Mouse (Mus musculus) stomach, embryonic 14.5 days (tissue): Measurements from ENCODE around the gene Trak1. TPM values are rescaled to one million over a fixed set of nuclear protein-coding genes. Genes with fewer than 3 reads are reported as not detected.

Experiments used
- ATAC-seq: fragments of 200-750 bp; cut with Nextera tagmentation; 2 replicates; pipeline ENCODE4 v1.8.0; 2017; ENCODE audit warnings: low read depth, moderate TSS enrichment; ENCODE audit not compliant: insufficient number of reproducible peaks, insufficient read depth, low FRiP score
- H3K27ac ChIP-seq: fragments of 300-500 bp; sonication (generic); 2 replicates; pipeline ENCODE4 v1.5.1; 2014; ENCODE audit warnings: mild to moderate bottlenecking, low read length, moderate library complexity, mixed read lengths
- H3K27me3 ChIP-seq: fragments of 300-500 bp; sonication (generic); 2 replicates; pipeline ENCODE4 v1.6.1; 2014; ENCODE audit warnings: low read length, control low read depth, mixed read lengths; ENCODE audit not compliant: control insufficient read depth, insufficient read depth
- H3K36me3 ChIP-seq: fragments of 300-500 bp; sonication (generic); 2 replicates; pipeline ENCODE4 v1.6.1; 2014; ENCODE audit warnings: mild to moderate bottlenecking, control low read depth, low read length, moderate library complexity, mixed read lengths; ENCODE audit not compliant: control insufficient read depth, insufficient read depth
- H3K4me1 ChIP-seq: fragments of 300-500 bp; sonication (generic); 2 replicates; pipeline ENCODE4 v1.6.1; 2014; ENCODE audit warnings: low read length, control low read depth, mixed read lengths; ENCODE audit not compliant: control insufficient read depth, insufficient read depth
- H3K4me2 ChIP-seq: fragments of 300-500 bp; sonication (generic); replicated peaks from 2 replicates; pipeline ENCODE4 v1.6.1; 2014; ENCODE audit warnings: low read depth, low read length, control low read depth
- H3K4me3 ChIP-seq: fragments of 300-500 bp; sonication (generic); 2 replicates; pipeline ENCODE4 v1.5.1; 2014; ENCODE audit warnings: low read depth, low read length, control low read depth
- H3K9ac ChIP-seq: fragments of 300-500 bp; sonication (generic); replicated peaks from 2 replicates; pipeline ENCODE4 v1.6.1; 2014; ENCODE audit warnings: low read depth, mild to moderate bottlenecking, control low read depth, low read length, moderate library complexity, mixed read lengths
- H3K9me3 ChIP-seq: fragments of 300-500 bp; sonication (generic); 2 replicates; pipeline ENCODE4 v1.6.1; 2016; ENCODE audit warnings: low read depth, low read length, control low read depth; ENCODE audit not compliant: control insufficient read depth
- WGBS: fragments of 180-500 bp; shearing (Covaris S2); extraction: QIAGEN DNeasy Blood & Tissue Kit; methylation state at CpG from one replicate; pipeline ENCODE4 v1.1.7; 2014; 5-methylcytosine and 5-hydroxymethylcytosine counted together
- polyA plus RNA-seq: library from polyadenylated mRNA; unstranded; fragments of >200 nt; fragmentation: Nextera tagmentation; extraction: Ambion mirVana; gene quantifications from 2 replicates; pipeline ENCODE4 v1.2.1, GENCODE M21; 2014

Gene Trak1
- polyA plus RNA-seq, 1 experiment from 2014 or later: 18.3 TPM

GRCm38 (mm10) chr9:121285341-121286324 is 11.7 kb upstream of the Trak1 start:
- ATAC-seq: peak; percentile 69; the same call in 1 of the 2 replicates
- Histone ChIP-seq H3K9ac (peak overlapping the region; percentile 22; the same call in 1 of the 2 replicates), H3K4me3 (peak overlapping the region; percentile 41), H3K4me2 (peak overlapping the region; percentile 45), H3K9me3 (peaks cover 6% of the 10 kb centered on the region; the same call in 1 of the 2 replicates), H3K27me3 (no peaks in the 10 kb centered on the region), H3K36me3 (no peaks in the 10 kb centered on the region), H3K4me1 (no peaks in the 10 kb centered on the region), H3K27ac (peak overlapping the region; percentile 33; the same call in 1 of the 2 replicates)
- WGBS: 25% methylated on average over 29 of the region's 29 CpGs

GRCm38 (mm10) chr9:121286325-121286901 is 10.9 kb upstream of the Trak1 start:
- 74% methylated on average over 3 of the region's 3 CpGs for WGBS
- Histone ChIP-seq H3K27me3 (no peaks in the 10 kb centered on the region), H3K4me2 (peak overlapping the region; percentile 45), H3K9me3 (peaks cover 6% of the 10 kb centered on the region; the same call in 1 of the 2 replicates), H3K27ac (peak overlapping the region; percentile 33; the same call in 1 of the 2 replicates), H3K36me3 (no peaks in the 10 kb centered on the region), H3K9ac (no peak overlapping the region), H3K4me1 (no peaks in the 10 kb centered on the region), H3K4me3 (peak overlapping the region; percentile 41)
- ATAC-seq: 0 out of 2 replicates have a peak, but pooled peaks have one; percentile 54

GRCm38 (mm10) chr9:121291275-121291674 is 6.0 kb upstream of the Trak1 start:
- Histone ChIP-seq H3K4me3 (no peak overlapping the region), H3K27me3 (no peaks in the 10 kb centered on the region), H3K9me3 (no peaks in the 10 kb centered on the region), H3K36me3 (no peaks in the 10 kb centered on the region), H3K4me2 (no peak overlapping the region), H3K4me1 (no peaks in the 10 kb centered on the region), H3K9ac (no peak overlapping the region), H3K27ac (no peak overlapping the region)
- ATAC-seq: no peak
- 92% methylated on average over 2 of the region's 2 CpGs for WGBS

- Histone ChIP-seq H3K9me3 (no peaks in the 10 kb centered on the region), H3K4me3 (no peak overlapping the region), H3K4me2 (no peak overlapping the region), H3K36me3 (no peaks in the 10 kb centered on the region), H3K27ac (no peak overlapping the region), H3K4me1 (0 out of 2 replicates have a peak, but pooled peaks cover under 1% of the 10 kb centered on the region), H3K9ac (no peak overlapping the region), H3K27me3 (no peaks in the 10 kb centered on the region)
- WGBS: 85% methylated on average over 7 of the region's 7 CpGs
- ATAC-seq: no peak
Measured at GRCm38 (mm10) chr9:121293187-121293586, 4.1 kb upstream of the Trak1 start.

GRCm38 (mm10) chr9:121295221-121295620 is 2.1 kb upstream of the Trak1 start:
- Histone ChIP-seq H3K27ac (no peak overlapping the region), H3K4me1 (peaks cover 21% of the 10 kb centered on the region), H3K36me3 (no peaks in the 10 kb centered on the region), H3K9me3 (no peaks in the 10 kb centered on the region), H3K4me2 (no peak overlapping the region), H3K4me3 (no peak overlapping the region), H3K27me3 (no peaks in the 10 kb centered on the region), H3K9ac (no peak overlapping the region)
- no peak for ATAC-seq
- 70% methylated on average over 7 of the region's 7 CpGs for whole genome bisulfite sequencing

- Histone ChIP-seq H3K4me1 (peaks cover 29% of the 10 kb centered on the region), H3K9me3 (no peaks in the 10 kb centered on the region), H3K4me2 (peak overlapping the region; percentile 86), H3K27ac (0 out of 2 replicates have a peak overlapping the region, but pooled peaks have one; percentile 21), H3K27me3 (no peaks in the 10 kb centered on the region), H3K4me3 (peak overlapping the region; percentile 90), H3K9ac (peak overlapping the region; percentile 89), H3K36me3 (no peaks in the 10 kb centered on the region)
- no peak for ATAC-seq
- 3% methylated on average over 7 of the region's 7 CpGs for WGBS
Measured at GRCm38 (mm10) chr9:121298065-121298398, 730 bp downstream of the Trak1 start.

- H3K27ac ChIP-seq: 0 out of 2 replicates have a peak overlapping the region, but pooled peaks have one; percentile 21
- H3K9me3 ChIP-seq: no peaks in the 10 kb centered on the region
- H3K9ac ChIP-seq: peak overlapping the region; percentile 89
- H3K27me3 ChIP-seq: no peaks in the 10 kb centered on the region
- 40% methylated on average over 15 of the region's 15 CpGs for WGBS
- peak overlapping the region; percentile 90 for H3K4me3 ChIP-seq
- H3K36me3 ChIP-seq: no peaks in the 10 kb centered on the region
- ATAC-seq: no peak
- H3K4me2 ChIP-seq: peak overlapping the region; percentile 86
- H3K4me1 ChIP-seq: peaks cover 31% of the 10 kb centered on the region
Measured at GRCm38 (mm10) chr9:121298411-121299091, 1.2 kb downstream of the Trak1 start.

- H3K9me3 ChIP-seq: no peaks in the 10 kb centered on the region
- 73% methylated on average over 9 of the region's 9 CpGs for WGBS
- H3K27ac ChIP-seq: no peak overlapping the region
- peak; percentile 10; the same call in 1 of the 2 replicates for ATAC-seq
- H3K4me1 ChIP-seq: peaks cover 37% of the 10 kb centered on the region
- peak overlapping the region; percentile 89; the same call in 1 of the 2 replicates for H3K9ac ChIP-seq
- no peaks in the 10 kb centered on the region for H3K36me3 ChIP-seq
- H3K4me3 ChIP-seq: no peak overlapping the region; the same call in 1 of the 2 replicates
- no peaks in the 10 kb centered on the region for H3K27me3 ChIP-seq
- H3K4me2 ChIP-seq: peak overlapping the region; percentile 86
Measured at GRCm38 (mm10) chr9:121299223-121299755, 2.0 kb downstream of the Trak1 start.
